8 mouse cellular contexts compared by ENCODE assay signal in genomic region chr1:55237643-55238161, GRCm38 (mm10). TPM values are rescaled to one million over a fixed set of nuclear protein-coding genes. Genes with fewer than 3 reads are reported as not detected.
A peak's percentile ranks its signal among the peaks of the same experiment; 100 is the strongest.
DNase-seq lines count a peak whose midpoint lies in the region; ATAC-seq and TF ChIP-seq lines count a peak whose summit lies in the region.

No protein-coding gene starts in this region.

- ATAC-seq in limb, embryonic 14.5 days (ENCODE audit: low FRiP score, low read depth), result peak; percentile 35; the same call in 1 of the 2 replicates
- peak; percentile 68 for ATAC-seq in neural tube, embryonic 12.5 days (ENCODE audit: low FRiP score, low read depth)

- peak overlapping the region; percentile 81 for H3K27ac ChIP-seq in embryonic facial prominence, embryonic 10.5 days (replicated peaks)
- peak overlapping the region; percentile 86 for H3K27ac ChIP-seq in hindbrain, embryonic 10.5 days
- H3K27ac ChIP-seq in limb, embryonic 14.5 days (replicated peaks; ENCODE audit: low read depth, low read length), result no peak overlapping the region
- peak overlapping the region; percentile 53 for H3K27ac ChIP-seq in neural tube, embryonic 12.5 days

- intact Hi-C loops in heart, postnatal 14 days (cut with DNase I), result loop anchor here (2.0 to 10.0 kb wide), 4 partner anchors 107 to 637 kb away; partner anchors contain the start of genes Boll and Mob4

- no peaks in the 10 kb centered on the region for H3K9me3 ChIP-seq in embryonic facial prominence, embryonic 10.5 days
- no peaks in the 10 kb centered on the region for H3K9me3 ChIP-seq in hindbrain, embryonic 10.5 days
- H3K9me3 ChIP-seq in limb, embryonic 14.5 days (ENCODE audit: control insufficient read depth, low read length), result no peaks in the 10 kb centered on the region
- H3K9me3 ChIP-seq in neural tube, embryonic 12.5 days, result no peaks in the 10 kb centered on the region

- no peak for TF ChIP-seq POLR2A in limb, embryonic 14.5 days (IDR thresholded peaks at IDR 0.05; ENCODE audit: borderline replicate concordance, extremely low read depth, insufficient read depth, insufficient read length)

- H3K4me3 ChIP-seq in embryonic facial prominence, embryonic 10.5 days, result peak overlapping the region; percentile 92
- peak overlapping the region; percentile 73 for H3K4me3 ChIP-seq in hindbrain, embryonic 10.5 days
- H3K4me3 ChIP-seq in limb, embryonic 14.5 days (replicated peaks; ENCODE audit: low read length), result peak overlapping the region; percentile 73
- H3K4me3 ChIP-seq in neural tube, embryonic 12.5 days, result peak overlapping the region; percentile 76

- H3K4me1 ChIP-seq in embryonic facial prominence, embryonic 10.5 days, result peaks cover 41% of the 10 kb centered on the region
- H3K4me1 ChIP-seq in hindbrain, embryonic 10.5 days (replicated peaks), result peaks cover 36% of the 10 kb centered on the region
- peaks cover 14% of the 10 kb centered on the region for H3K4me1 ChIP-seq in limb, embryonic 14.5 days (ENCODE audit: control insufficient read depth, insufficient read depth, low read length)
- H3K4me1 ChIP-seq in neural tube, embryonic 12.5 days, result peaks cover 18% of the 10 kb centered on the region

- no peaks in the 10 kb centered on the region for H3K27me3 ChIP-seq in embryonic facial prominence, embryonic 10.5 days (replicated peaks; ENCODE audit: low read depth, poor library complexity, severe bottlenecking)
- no peaks in the 10 kb centered on the region for H3K27me3 ChIP-seq in hindbrain, embryonic 10.5 days (ENCODE audit: insufficient read depth, poor library complexity, severe bottlenecking)
- H3K27me3 ChIP-seq in limb, embryonic 14.5 days (ENCODE audit: control insufficient read depth, insufficient read depth, low read length), result no peaks in the 10 kb centered on the region
- H3K27me3 ChIP-seq in neural tube, embryonic 12.5 days (replicated peaks), result no peaks in the 10 kb centered on the region

- peaks cover 11% of the 10 kb centered on the region; the same call in 1 of the 2 replicates for H3K36me3 ChIP-seq in embryonic facial prominence, embryonic 10.5 days (replicated peaks)
- H3K36me3 ChIP-seq in hindbrain, embryonic 10.5 days, result peaks cover 5% of the 10 kb centered on the region; the same call in 1 of the 2 replicates
- no peaks in the 10 kb centered on the region for H3K36me3 ChIP-seq in limb, embryonic 14.5 days (ENCODE audit: control insufficient read depth, insufficient read depth, low read length)
- H3K36me3 ChIP-seq in neural tube, embryonic 12.5 days, result no peaks in the 10 kb centered on the region

- WGBS in embryonic facial prominence, embryonic 10.5 days, result under 1% methylated on average over 23 of the region's 23 CpGs
- WGBS in hindbrain, embryonic 10.5 days, result under 1% methylated on average over 23 of the region's 23 CpGs
- WGBS in limb, embryonic 14.5 days, result 0% methylated on average over 23 of the region's 23 CpGs
- WGBS in neural tube, embryonic 12.5 days, result under 1% methylated on average over 23 of the region's 23 CpGs

- peak overlapping the region; percentile 87 for H3K4me2 ChIP-seq in limb, embryonic 14.5 days (replicated peaks; ENCODE audit: low read depth, low read length, severe bottlenecking)
- H3K4me2 ChIP-seq in neural tube, embryonic 12.5 days (replicated peaks), result peak overlapping the region; percentile 93

- H3K9ac ChIP-seq in limb, embryonic 14.5 days (ENCODE audit: low read depth, low read length, severe bottlenecking), result peak overlapping the region; percentile 67
- H3K9ac ChIP-seq in neural tube, embryonic 12.5 days, result peak overlapping the region; percentile 79

- DNase-seq in heart, adult 11 months, result peak; percentile 93
- DNase-seq in heart, postnatal 14 days, result no peak
- DNase-seq in MN1 (ENCODE audit: low spot score), result peak; percentile 26
- DNase-seq in embryonic facial prominence, embryonic 10.5 days (ENCODE audit: low spot score), result peak; percentile 44
- peak; percentile 43 for DNase-seq in hindbrain, embryonic 10.5 days (ENCODE audit: low spot score)
- DNase-seq in limb, embryonic 14.5 days (ENCODE audit: low spot score), result no peak
- DNase-seq in layer of hippocampus, adult 11-12 months (ENCODE audit: low spot score), result no peak

RNA-seq across cellular contexts. Expression of gene Mars2, which starts 0.7 kb away (rescaled TPM):
- 1 to 10 TPM; 4.9 to 5.2 TPM for total RNA-seq in heart, postnatal 14 days (2021)
- polyA plus RNA-seq in embryonic facial prominence, embryonic 10.5 days (2016; fragmentation: Nextera tagmentation; extraction: Ambion mirVana), result 3.2 and 3.4 TPM in 2 replicates
- 2.7 and 3.2 TPM in 2 replicates for polyA plus RNA-seq in hindbrain, embryonic 10.5 days (2016; fragmentation: Nextera tagmentation; extraction: Ambion mirVana)
- polyA plus RNA-seq in limb, embryonic 14.5 days (2012; rRNA removed), result 2.4 TPM in 2 replicates
- polyA plus RNA-seq in limb, embryonic 14.5 days (2014; fragmentation: Nextera tagmentation; extraction: Ambion mirVana), result 2.3 and 2.9 TPM in 2 replicates
- polyA plus RNA-seq in neural tube, embryonic 12.5 days (2016; fragmentation: Nextera tagmentation; extraction: Ambion mirVana), result 3.1 and 3.3 TPM in 2 replicates

RNA-seq across cellular contexts. Expression of gene Rftn2, which starts 11.1 kb away (rescaled TPM):
- 10 to 100 TPM; 10.6 to 11.9 TPM for total RNA-seq in heart, postnatal 14 days (2021)
- polyA plus RNA-seq in embryonic facial prominence, embryonic 10.5 days (2016; fragmentation: Nextera tagmentation; extraction: Ambion mirVana), result 10.6 and 13.6 TPM in 2 replicates
- polyA plus RNA-seq in hindbrain, embryonic 10.5 days (2016; fragmentation: Nextera tagmentation; extraction: Ambion mirVana), result 7.3 and 8.5 TPM in 2 replicates
- polyA plus RNA-seq in limb, embryonic 14.5 days (2012; rRNA removed), result 22.9 and 24.3 TPM in 2 replicates
- 27.0 and 29.6 TPM in 2 replicates for polyA plus RNA-seq in limb, embryonic 14.5 days (2014; fragmentation: Nextera tagmentation; extraction: Ambion mirVana)
- 11.7 and 12.5 TPM in 2 replicates for polyA plus RNA-seq in neural tube, embryonic 12.5 days (2016; fragmentation: Nextera tagmentation; extraction: Ambion mirVana)

Comparison
In these comparisons a context has a peak if more than half of its experiments do, and no peak if none do; other contexts are left out.
1. DNase-seq: peak in heart, adult 11 months (single experiment), MN1 (single experiment), embryonic facial prominence, embryonic 10.5 days (single experiment) and hindbrain, embryonic 10.5 days (single experiment); none in heart, postnatal 14 days (0 of 2), limb, embryonic 14.5 days (single experiment) and layer of hippocampus, adult 11-12 months (single experiment).
2. Peak in every context shown above with its lines, with median percentiles within 50 percentile points of each other: H3K4me3 ChIP-seq.